Mouse (Mus musculus) forebrain, embryonic 13.5 days (tissue): ENCODE measurements around the gene Gskip. TPM values are rescaled to one million over a fixed set of nuclear protein-coding genes. Genes with fewer than 3 reads are reported as not detected.

ENCODE experiments used
- ATAC-seq: fragments of 200-750 bp; cut with Nextera tagmentation; 2 replicates; pipeline ENCODE4 v1.8.0; 2017
- H3K27ac ChIP-seq: fragments of 300-500 bp; sonication (generic); 2 replicates; pipeline ENCODE4 v1.5.1; 2015; ENCODE audit warnings: inconsistent platforms, mild to moderate bottlenecking, moderate library complexity
- H3K27me3 ChIP-seq: fragments of 300-500 bp; sonication (generic); 2 replicates; pipeline ENCODE4 v1.6.1; 2015; ENCODE audit warnings: mild to moderate bottlenecking, inconsistent platforms
- H3K36me3 ChIP-seq: fragments of 300-500 bp; sonication (generic); 2 replicates; pipeline ENCODE4 v1.6.1; 2015; ENCODE audit warnings: mild to moderate bottlenecking, inconsistent platforms; ENCODE audit not compliant: poor library complexity, severe bottlenecking
- H3K4me1 ChIP-seq: fragments of 300-500 bp; sonication (generic); 2 replicates; pipeline ENCODE4 v1.6.1; 2015; ENCODE audit warnings: inconsistent platforms
- H3K4me2 ChIP-seq: fragments of 300-500 bp; sonication (generic); 2 replicates; pipeline ENCODE4 v1.6.1; 2015; ENCODE audit warnings: inconsistent platforms, mild to moderate bottlenecking, moderate library complexity
- H3K4me3 ChIP-seq: fragments of 300-500 bp; sonication (generic); 2 replicates; pipeline ENCODE4 v1.5.1; 2015; ENCODE audit warnings: mild to moderate bottlenecking, inconsistent platforms
- H3K9ac ChIP-seq: fragments of 300-500 bp; sonication (generic); 2 replicates; pipeline ENCODE4 v1.6.1; 2015; ENCODE audit warnings: mild to moderate bottlenecking, inconsistent platforms
- H3K9me3 ChIP-seq: fragments of 300-500 bp; sonication (generic); replicated peaks from 2 replicates; pipeline ENCODE4 v1.6.1; 2016; ENCODE audit warnings: inconsistent platforms
- WGBS: fragments of 180-500 bp; shearing (Covaris S2); methylation state at CpG from one replicate; pipeline ENCODE4 v1.1.7; 2015; 5-methylcytosine and 5-hydroxymethylcytosine counted together
- polyA plus RNA-seq: library from polyadenylated mRNA; unstranded; fragments of >200 nt; fragmentation: Nextera tagmentation; extraction: Ambion mirVana; gene quantifications from 2 replicates; pipeline ENCODE4 v1.2.1, GENCODE M21; 2015

The Gskip gene
- polyA plus RNA-seq, 1 experiment from 2014 or later, result 28.9 TPM

DNA sequence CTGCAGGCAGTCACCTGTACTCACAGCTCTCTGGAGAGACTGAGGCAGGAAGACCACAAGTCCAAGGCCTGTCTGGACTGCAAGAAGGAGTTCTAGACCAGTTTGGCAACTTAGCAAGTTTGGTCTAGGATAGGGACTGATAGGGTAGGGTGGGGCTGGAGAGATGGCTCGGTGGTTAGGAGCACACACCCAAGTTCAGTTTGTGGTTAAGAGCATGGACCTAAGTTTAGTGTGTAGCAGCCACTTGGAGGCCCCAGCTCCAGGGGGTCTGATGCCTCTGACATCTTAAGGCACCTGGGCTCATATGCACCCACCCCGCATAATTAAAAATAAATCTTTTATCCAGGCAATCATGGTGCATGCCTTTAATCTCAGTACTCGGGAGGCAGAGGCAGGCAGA is 42.6 kb downstream of the Gskip start:
- no peak overlapping the region for H3K4me2 ChIP-seq
- ATAC-seq, result no peak
- WGBS, result 84% methylated on average over 3 of the region's 3 CpGs
- no peaks in the 10 kb centered on the region for H3K36me3 ChIP-seq
- no peak overlapping the region for H3K9ac ChIP-seq
- no peaks in the 10 kb centered on the region for H3K4me1 ChIP-seq
- H3K27me3 ChIP-seq, result no peaks in the 10 kb centered on the region
- no peaks in the 10 kb centered on the region for H3K9me3 ChIP-seq
- no peak overlapping the region for H3K4me3 ChIP-seq
- no peak overlapping the region for H3K27ac ChIP-seq

DNA sequence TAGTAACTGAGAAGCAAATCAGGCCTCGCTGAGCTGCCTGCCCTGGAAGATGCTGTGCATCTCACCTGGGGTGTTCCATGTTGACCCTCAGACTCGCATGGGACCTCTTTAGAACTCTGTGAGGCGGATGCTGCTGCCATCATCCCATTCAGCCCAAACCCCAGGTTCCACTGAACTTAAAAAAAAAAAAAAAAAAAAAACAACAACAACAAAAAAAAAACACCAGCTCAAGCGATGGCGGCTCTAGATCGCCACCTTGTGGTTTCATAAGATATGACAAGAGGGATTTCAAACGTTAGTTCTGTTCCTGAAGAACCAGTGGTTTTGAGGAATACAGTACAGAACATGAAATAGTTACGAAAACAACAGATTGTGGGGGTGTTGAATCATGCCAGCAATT is 43.3 kb downstream of the Gskip start:
- no peaks in the 10 kb centered on the region for H3K9me3 ChIP-seq
- no peak overlapping the region for H3K4me3 ChIP-seq
- no peak overlapping the region for H3K4me2 ChIP-seq
- WGBS, result 28% methylated on average over 8 of the region's 8 CpGs
- H3K27me3 ChIP-seq, result no peaks in the 10 kb centered on the region
- H3K36me3 ChIP-seq, result no peaks in the 10 kb centered on the region
- H3K9ac ChIP-seq, result no peak overlapping the region
- ATAC-seq, result no peak
- H3K4me1 ChIP-seq, result no peaks in the 10 kb centered on the region
- H3K27ac ChIP-seq, result no peak overlapping the region

- no peak overlapping the region for H3K4me3 ChIP-seq
- WGBS, result 85% methylated on average over 6 of the region's 6 CpGs
- no peaks in the 10 kb centered on the region for H3K27me3 ChIP-seq
- no peak for ATAC-seq
- H3K9ac ChIP-seq, result no peak overlapping the region
- H3K4me1 ChIP-seq, result no peaks in the 10 kb centered on the region
- no peak overlapping the region for H3K4me2 ChIP-seq
- no peaks in the 10 kb centered on the region for H3K36me3 ChIP-seq
- no peaks in the 10 kb centered on the region for H3K9me3 ChIP-seq
- H3K27ac ChIP-seq, result no peak overlapping the region
These were observed 46.3 kb downstream of the Gskip start for GRCm38 (mm10) chr12:105730851-105731460.

DNA sequence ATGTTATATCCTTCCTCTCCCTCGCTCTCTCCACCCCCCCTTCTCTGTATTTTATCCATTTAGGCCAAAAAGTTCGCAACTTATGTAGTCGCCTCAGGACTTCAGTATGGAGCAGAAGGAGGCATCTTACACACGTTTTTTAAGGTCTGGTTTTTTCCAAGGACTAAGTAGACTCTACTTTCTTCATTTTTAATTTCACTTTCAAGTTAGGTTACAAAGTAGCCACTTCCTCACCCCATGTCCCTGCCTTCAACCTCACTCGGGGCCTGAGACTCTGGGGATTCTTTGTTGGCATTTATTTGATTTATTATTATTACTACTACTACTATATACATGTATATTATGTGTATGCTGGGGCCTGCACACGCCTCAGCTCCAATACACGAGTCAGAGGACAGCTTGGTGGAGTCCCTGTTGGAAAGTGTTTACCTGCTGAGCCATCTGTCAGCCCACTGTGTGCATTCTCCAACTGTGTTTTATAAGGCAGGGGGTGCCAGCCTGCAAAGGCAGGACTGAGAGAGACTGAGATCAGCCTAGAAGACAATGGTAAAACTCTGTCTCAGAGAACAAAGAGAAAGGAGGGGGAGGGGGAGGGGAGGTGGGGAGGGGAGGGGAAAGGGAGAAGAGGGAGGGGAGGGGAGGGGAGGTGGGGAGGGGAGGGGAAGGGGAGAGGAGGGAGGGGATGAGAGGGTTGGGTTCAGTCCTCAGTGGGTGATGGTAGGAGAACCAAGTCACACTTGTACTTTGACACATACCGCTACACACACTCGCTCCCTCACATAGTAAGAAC is 48.9 kb downstream of the Gskip start:
- Histone ChIP-seq H3K4me1 (no peaks in the 10 kb centered on the region), H3K27me3 (no peaks in the 10 kb centered on the region), H3K27ac (no peak overlapping the region), H3K4me3 (no peak overlapping the region), H3K9ac (no peak overlapping the region), H3K9me3 (no peaks in the 10 kb centered on the region), H3K4me2 (no peak overlapping the region), H3K36me3 (no peaks in the 10 kb centered on the region)
- 75% methylated on average over 9 of the region's 9 CpGs for WGBS
- ATAC-seq, result no peak

DNA sequence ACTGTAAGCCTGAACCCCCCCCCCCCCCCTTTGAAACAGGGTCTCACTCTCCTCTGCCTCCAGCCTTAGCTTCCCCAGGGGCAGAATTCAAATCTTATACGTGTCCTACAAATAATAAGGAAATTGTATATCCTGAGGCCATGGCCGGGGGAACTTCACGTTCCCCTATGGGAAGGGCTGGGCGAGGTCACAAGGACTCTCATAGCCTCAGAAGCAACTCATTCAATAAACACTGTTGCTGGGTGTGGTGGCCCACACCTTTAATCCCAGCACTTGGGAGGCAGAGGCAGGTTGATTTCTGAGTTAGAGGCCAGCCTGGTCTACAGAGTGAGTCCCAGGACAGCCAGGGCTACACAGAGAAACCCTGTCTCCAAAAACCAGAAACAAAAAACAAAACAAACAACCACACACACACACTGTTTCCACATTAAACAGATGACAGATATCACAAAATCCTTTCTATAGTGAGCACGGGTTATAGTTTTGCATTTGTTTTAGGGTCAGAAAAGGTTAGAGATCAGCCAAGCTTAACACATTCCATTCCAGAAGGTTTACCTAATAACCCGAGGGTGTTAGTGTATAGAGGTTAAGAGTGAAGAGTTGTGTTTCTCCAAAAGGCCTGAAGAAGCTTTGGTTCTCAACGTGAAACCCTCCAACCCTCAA is 50.7 kb downstream of the Gskip start:
- Histone ChIP-seq H3K27me3 (no peaks in the 10 kb centered on the region), H3K9me3 (no peaks in the 10 kb centered on the region), H3K27ac (no peak overlapping the region), H3K4me1 (no peaks in the 10 kb centered on the region), H3K4me3 (no peak overlapping the region), H3K9ac (no peak overlapping the region), H3K4me2 (no peak overlapping the region), H3K36me3 (no peaks in the 10 kb centered on the region)
- 77% methylated on average over 7 of the region's 7 CpGs for WGBS
- ATAC-seq, result no peak

- Histone ChIP-seq H3K36me3 (no peaks in the 10 kb centered on the region), H3K27me3 (no peaks in the 10 kb centered on the region), H3K27ac (no peak overlapping the region), H3K4me3 (no peak overlapping the region), H3K9me3 (no peaks in the 10 kb centered on the region), H3K4me1 (no peaks in the 10 kb centered on the region), H3K4me2 (no peak overlapping the region), H3K9ac (no peak overlapping the region)
- ATAC-seq, result no peak
- 92% methylated on average over 6 of the region's 6 CpGs for WGBS
These were observed 51.2 kb downstream of the Gskip start for GRCm38 (mm10) chr12:105735889-105736251.

DNA sequence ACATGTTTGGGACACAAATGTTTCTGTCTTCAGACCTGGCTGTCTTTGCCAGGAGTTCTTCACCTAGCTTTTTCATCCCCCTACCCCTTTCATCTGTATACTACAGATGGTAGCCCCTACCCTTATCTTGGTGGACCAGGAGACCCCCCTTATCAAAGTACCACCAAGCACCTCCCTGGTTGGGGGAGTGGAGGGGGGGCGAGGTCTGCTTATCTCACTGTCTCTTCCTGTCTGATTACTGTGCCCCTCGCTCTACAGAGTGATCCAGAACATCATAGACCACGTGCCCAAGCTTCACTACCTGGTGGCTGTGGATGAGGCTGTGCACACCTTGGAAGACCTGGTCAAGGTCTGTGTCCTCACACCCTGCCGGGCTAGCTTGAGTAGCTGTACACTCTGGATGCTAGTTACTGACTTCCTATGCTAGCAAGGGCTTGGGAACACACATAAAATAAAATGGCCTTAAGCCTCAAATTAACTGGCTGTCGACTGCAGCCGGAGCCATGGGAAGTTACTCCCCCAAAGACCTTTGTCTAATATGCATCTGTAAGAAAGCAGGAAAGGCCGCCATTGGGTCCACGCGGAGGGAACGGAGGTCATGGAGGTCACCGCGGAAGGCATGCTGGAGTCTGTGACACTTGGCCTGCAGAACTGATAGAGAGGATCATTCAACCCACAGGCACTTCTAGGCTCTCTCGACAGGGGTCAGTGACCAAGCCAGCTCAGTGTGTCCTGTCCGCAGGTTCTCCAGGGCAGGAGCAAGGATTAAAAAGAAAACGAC is 53.9 kb downstream of the Gskip start:
- Histone ChIP-seq H3K36me3 (no peaks in the 10 kb centered on the region), H3K4me1 (no peaks in the 10 kb centered on the region), H3K27ac (no peak overlapping the region), H3K4me3 (no peak overlapping the region), H3K9ac (no peak overlapping the region), H3K9me3 (no peaks in the 10 kb centered on the region), H3K27me3 (no peaks in the 10 kb centered on the region), H3K4me2 (no peak overlapping the region)
- no peak for ATAC-seq
- WGBS, result 84% methylated on average over 15 of the region's 15 CpGs

GRCm38 (mm10) chr12:105739656-105740055 is 55.0 kb downstream of the Gskip start:
- WGBS, result 92% methylated on average over 8 of the region's 8 CpGs
- H3K9ac ChIP-seq, result no peak overlapping the region
- no peak overlapping the region for H3K4me3 ChIP-seq
- no peak for ATAC-seq
- H3K36me3 ChIP-seq, result no peaks in the 10 kb centered on the region
- no peaks in the 10 kb centered on the region for H3K9me3 ChIP-seq
- no peaks in the 10 kb centered on the region for H3K4me1 ChIP-seq
- no peak overlapping the region for H3K4me2 ChIP-seq
- H3K27me3 ChIP-seq, result no peaks in the 10 kb centered on the region
- H3K27ac ChIP-seq, result no peak overlapping the region

GRCm38 (mm10) chr12:105748114-105748513 is 63.5 kb downstream of the Gskip start:
- Histone ChIP-seq H3K27ac (no peak overlapping the region), H3K4me2 (no peak overlapping the region), H3K36me3 (no peaks in the 10 kb centered on the region), H3K9me3 (no peaks in the 10 kb centered on the region), H3K4me1 (no peaks in the 10 kb centered on the region), H3K9ac (no peak overlapping the region), H3K27me3 (no peaks in the 10 kb centered on the region), H3K4me3 (no peak overlapping the region)
- ATAC-seq, result no peak
- WGBS, result 92% methylated on average over 5 of the region's 5 CpGs

Other genes starting within 250 kb of the Gskip start
- 9.1 and 10.3 TPM in 2 replicates for gene D430019H16Rik, start 231.0 kb upstream of the Gskip start, polyA plus RNA-seq
- gene Bdkrb2, start 121.6 kb upstream of the Gskip start, polyA plus RNA-seq, result 0.21 and 0.29 TPM in 2 replicates
- gene Bdkrb1, start 81.7 kb upstream of the Gskip start, polyA plus RNA-seq, result not detected in 2 replicates
- 11.5 and 13.0 TPM in 2 replicates for gene Atg2b, start 382 bp downstream of the Gskip start, polyA plus RNA-seq
- 1.0 and 1.7 TPM in 2 replicates for gene Ak7, start 21.1 kb downstream of the Gskip start, polyA plus RNA-seq
- 236 and 250 TPM in 2 replicates for gene Papola, start 99.9 kb downstream of the Gskip start, polyA plus RNA-seq